Mouse (Mus musculus): ENCODE measurements around the gene Oas1c. TPM values are rescaled to one million over a fixed set of nuclear protein-coding genes. Genes with fewer than 3 reads are reported as not detected.
A peak's percentile ranks its signal among the peaks of the same experiment; 100 is the strongest.
"Not testable (repeated sequence)": the region's sequence is repeated elsewhere in the genome, so short reads cannot be mapped to it uniquely, and the experiment has no call there.

Oas1c gene
- polyA plus RNA-seq, 1 experiment from 2014 or later = 0.32 TPM

GRCm38 (mm10) chr5:120818999-120819398 is 6.7 kb upstream of the Oas1c start:
- Histone ChIP-seq H3K27ac (ENCODE audit: low read length) (no peak overlapping the region), H3K36me3 (ENCODE audit: insufficient read depth, low read length) (no peaks in the 10 kb centered on the region)
- no peak for ATAC-seq (ENCODE audit: low FRiP score, low TSS enrichment)

GRCm38 (mm10) chr5:120815949-120816348 is 3.6 kb upstream of the Oas1c start:
- H3K36me3 ChIP-seq (ENCODE audit: insufficient read depth, low read length) = no peaks in the 10 kb centered on the region
- H3K27ac ChIP-seq (ENCODE audit: low read length) = no peak overlapping the region
- peaks cover 11% of the 10 kb centered on the region; the same call in 1 of the 2 replicates for H3K9me3 ChIP-seq (ENCODE audit: low read length)
- ATAC-seq (ENCODE audit: low FRiP score, low TSS enrichment) = no peak
- no peak overlapping the region for H3K4me2 ChIP-seq (replicated peaks; ENCODE audit: low read depth, low read length)
- H3K9ac ChIP-seq (replicated peaks; ENCODE audit: low read length) = no peak overlapping the region
- H3K4me3 ChIP-seq (ENCODE audit: low read length) = no peak overlapping the region
- H3K4me1 ChIP-seq (ENCODE audit: insufficient read depth, low read length) = no peaks in the 10 kb centered on the region; the same call in 1 of the 2 replicates
- H3K27me3 ChIP-seq (ENCODE audit: insufficient read depth, low read length) = no peaks in the 10 kb centered on the region
- WGBS = 62% methylated on average over 3 of the region's 3 CpGs

More at GRCm38 (mm10) chr5:120818999-120819398, 6.7 kb upstream of the Oas1c start:
- H3K9me3 ChIP-seq (ENCODE audit: low read length) = peaks cover 11% of the 10 kb centered on the region; the same call in 1 of the 2 replicates
- H3K4me2 ChIP-seq (replicated peaks; ENCODE audit: low read depth, low read length) = no peak overlapping the region
- no peak overlapping the region for H3K4me3 ChIP-seq (ENCODE audit: low read length)
- no peak overlapping the region for H3K9ac ChIP-seq (replicated peaks; ENCODE audit: low read length)
- H3K27me3 ChIP-seq (ENCODE audit: insufficient read depth, low read length) = no peaks in the 10 kb centered on the region
- H3K4me1 ChIP-seq (ENCODE audit: insufficient read depth, low read length) = no peaks in the 10 kb centered on the region

- Histone ChIP-seq H3K27ac (ENCODE audit: low read length) (no peak overlapping the region), H3K4me3 (ENCODE audit: low read length) (peak overlapping the region; percentile 40), H3K36me3 (ENCODE audit: insufficient read depth, low read length) (no peaks in the 10 kb centered on the region), H3K4me2 (replicated peaks; ENCODE audit: low read depth, low read length) (peak overlapping the region; percentile 50), H3K9ac (replicated peaks; ENCODE audit: low read length) (peak overlapping the region; percentile 61; the same call in 1 of the 2 replicates), H3K9me3 (ENCODE audit: low read length) (no peaks in the 10 kb centered on the region), H3K27me3 (ENCODE audit: insufficient read depth, low read length) (no peaks in the 10 kb centered on the region), H3K4me1 (ENCODE audit: insufficient read depth, low read length) (no peaks in the 10 kb centered on the region; the same call in 1 of the 2 replicates)
- 78% methylated on average over 6 of the region's 6 CpGs for WGBS
- no peak for ATAC-seq (ENCODE audit: low FRiP score, low TSS enrichment)
Measured at GRCm38 (mm10) chr5:120813023-120813422, 709 bp upstream of the Oas1c start.

- Histone ChIP-seq H3K4me1 (ENCODE audit: insufficient read depth, low read length) (no peaks in the 10 kb centered on the region; the same call in 1 of the 2 replicates), H3K36me3 (ENCODE audit: insufficient read depth, low read length) (no peaks in the 10 kb centered on the region), H3K27ac (ENCODE audit: low read length) (no peak overlapping the region), H3K4me3 (ENCODE audit: low read length) (no peak overlapping the region), H3K9me3 (ENCODE audit: low read length) (no peaks in the 10 kb centered on the region), H3K9ac (replicated peaks; ENCODE audit: low read length) (no peak overlapping the region), H3K4me2 (replicated peaks; ENCODE audit: low read depth, low read length) (no peak overlapping the region), H3K27me3 (ENCODE audit: insufficient read depth, low read length) (no peaks in the 10 kb centered on the region)
- ATAC-seq (ENCODE audit: low FRiP score, low TSS enrichment) = no peak
- whole genome bisulfite sequencing = 42% methylated on average over 6 of the region's 6 CpGs
Measured at GRCm38 (mm10) chr5:120809171-120809570, 3.1 kb downstream of the Oas1c start.

- Histone ChIP-seq H3K36me3 (ENCODE audit: insufficient read depth, low read length) (no peaks in the 10 kb centered on the region), H3K4me1 (ENCODE audit: insufficient read depth, low read length) (no peaks in the 10 kb centered on the region), H3K4me3 (ENCODE audit: low read length) (no peak overlapping the region), H3K27ac (ENCODE audit: low read length) (no peak overlapping the region), H3K9me3 (ENCODE audit: low read length) (no peaks in the 10 kb centered on the region), H3K9ac (replicated peaks; ENCODE audit: low read length) (no peak overlapping the region), H3K27me3 (ENCODE audit: insufficient read depth, low read length) (no peaks in the 10 kb centered on the region), H3K4me2 (replicated peaks; ENCODE audit: low read depth, low read length) (no peak overlapping the region)
- no peak for ATAC-seq (ENCODE audit: low FRiP score, low TSS enrichment)
- 92% methylated on average over 1 of the region's 1 CpGs for WGBS
Measured at GRCm38 (mm10) chr5:120806458-120806857, 5.9 kb downstream of the Oas1c start.

- 77% methylated on average over 2 of the region's 2 CpGs for WGBS
- H3K4me2 ChIP-seq (replicated peaks; ENCODE audit: low read depth, low read length) = no peak overlapping the region
- H3K36me3 ChIP-seq (ENCODE audit: insufficient read depth, low read length) = no peaks in the 10 kb centered on the region
- H3K4me1 ChIP-seq (ENCODE audit: insufficient read depth, low read length) = no peaks in the 10 kb centered on the region
- no peak overlapping the region for H3K27ac ChIP-seq (ENCODE audit: low read length)
- no peaks in the 10 kb centered on the region for H3K9me3 ChIP-seq (ENCODE audit: low read length)
- no peak overlapping the region for H3K9ac ChIP-seq (replicated peaks; ENCODE audit: low read length)
- ATAC-seq (ENCODE audit: low FRiP score, low TSS enrichment) = no peak
- H3K27me3 ChIP-seq (ENCODE audit: insufficient read depth, low read length) = no peaks in the 10 kb centered on the region
- H3K4me3 ChIP-seq (ENCODE audit: low read length) = no peak overlapping the region
Measured at GRCm38 (mm10) chr5:120803596-120803995, 8.7 kb downstream of the Oas1c start.

GRCm38 (mm10) chr5:120798943-120799342 is 13.4 kb downstream of the Oas1c start:
- not testable (repeated sequence) for H3K4me3 ChIP-seq (ENCODE audit: low read length); H3K9me3 ChIP-seq (ENCODE audit: low read length); H3K4me2 ChIP-seq (replicated peaks; ENCODE audit: low read depth, low read length); H3K9ac ChIP-seq (replicated peaks; ENCODE audit: low read length); H3K4me1 ChIP-seq (ENCODE audit: insufficient read depth, low read length); ATAC-seq (ENCODE audit: low FRiP score, low TSS enrichment); H3K27ac ChIP-seq (ENCODE audit: low read length); H3K36me3 ChIP-seq (ENCODE audit: insufficient read depth, low read length); H3K27me3 ChIP-seq (ENCODE audit: insufficient read depth, low read length)
- 61% methylated on average over 2 of the region's 2 CpGs for WGBS

GRCm38 (mm10) chr5:120798147-120798546 is 14.2 kb downstream of the Oas1c start:
- H3K4me1 ChIP-seq (ENCODE audit: insufficient read depth, low read length); H3K9ac ChIP-seq (replicated peaks; ENCODE audit: low read length); H3K36me3 ChIP-seq (ENCODE audit: insufficient read depth, low read length); H3K27ac ChIP-seq (ENCODE audit: low read length); H3K4me3 ChIP-seq (ENCODE audit: low read length); ATAC-seq (ENCODE audit: low FRiP score, low TSS enrichment); H3K9me3 ChIP-seq (ENCODE audit: low read length); H3K27me3 ChIP-seq (ENCODE audit: insufficient read depth, low read length); H3K4me2 ChIP-seq (replicated peaks; ENCODE audit: low read depth, low read length): not testable (repeated sequence)
- 80% methylated on average over 5 of the region's 5 CpGs for WGBS

GRCm38 (mm10) chr5:120795480-120796034 is 16.8 kb downstream of the Oas1c start, which contains the start of gene Oas1e:
TSS of gene Oas1e (minus strand) at chr5:120795530.
- not testable (repeated sequence) for H3K27me3 ChIP-seq (ENCODE audit: insufficient read depth, low read length); H3K4me2 ChIP-seq (replicated peaks; ENCODE audit: low read depth, low read length); H3K9me3 ChIP-seq (ENCODE audit: low read length); H3K4me1 ChIP-seq (ENCODE audit: insufficient read depth, low read length); ATAC-seq (ENCODE audit: low FRiP score, low TSS enrichment); H3K27ac ChIP-seq (ENCODE audit: low read length); H3K4me3 ChIP-seq (ENCODE audit: low read length); H3K9ac ChIP-seq (replicated peaks; ENCODE audit: low read length); H3K36me3 ChIP-seq (ENCODE audit: insufficient read depth, low read length)
- 41% methylated on average over 9 of the region's 9 CpGs for WGBS

GRCm38 (mm10) chr5:120793043-120793442 is 19.3 kb downstream of the Oas1c start:
- Histone ChIP-seq H3K9me3 (ENCODE audit: low read length) (no peaks in the 10 kb centered on the region), H3K36me3 (ENCODE audit: insufficient read depth, low read length) (no peaks in the 10 kb centered on the region), H3K4me1 (ENCODE audit: insufficient read depth, low read length) (no peaks in the 10 kb centered on the region), H3K9ac (replicated peaks; ENCODE audit: low read length) (no peak overlapping the region), H3K4me2 (replicated peaks; ENCODE audit: low read depth, low read length) (no peak overlapping the region), H3K4me3 (ENCODE audit: low read length) (no peak overlapping the region), H3K27ac (ENCODE audit: low read length) (no peak overlapping the region), H3K27me3 (ENCODE audit: insufficient read depth, low read length) (no peaks in the 10 kb centered on the region)
- no peak for ATAC-seq (ENCODE audit: low FRiP score, low TSS enrichment)
- 36% methylated on average over 2 of the region's 2 CpGs for WGBS

Data from kidney, embryonic 16.5 days (tissue).